Mouse (Mus musculus) layer of hippocampus, postnatal 36 days (tissue): Measurements from ENCODE around the gene Pln. TPM values are rescaled to one million over a fixed set of nuclear protein-coding genes. Genes with fewer than 3 reads are reported as not detected.

Source experiments
- DNase-seq, 2 experiments: peaks; one replicate each; pipeline ENCODE4 v3.0.0; 2022
- total RNA-seq, 2 experiments: library from RNA; stranded (reverse); gene quantifications; 2 replicates each; pipeline ENCODE4 v1.2.3; 2021

Gene Pln
- total RNA-seq, 2 experiments from 2014 or later, result 1.2 to 1.5 TPM

GRCm38 (mm10) chr10:53367265-53367664 is 29.8 kb downstream of the Pln start:
- no peak for DNase-seq

GRCm38 (mm10) chr10:53373885-53374578 is 36.6 kb downstream of the Pln start:
- DNase-seq, result no peak

GRCm38 (mm10) chr10:53377096-53377495 is 39.6 kb downstream of the Pln start:
- no peak for DNase-seq

- DNase-seq, result no peak
Observed at GRCm38 (mm10) chr10:53378296-53378695, 40.8 kb downstream of the Pln start.

- peak; percentile 48 to 51 for DNase-seq
Observed at GRCm38 (mm10) chr10:53378981-53379708, 41.7 kb downstream of the Pln start.

GRCm38 (mm10) chr10:53379709-53380106 is 42.2 kb downstream of the Pln start, which contains the start of gene Cep85l:
Gene Cep85l, minus strand, starts transcription at chr10:53379947.
- peak; percentile 90 to 91 for DNase-seq

- DNase-seq, result no peak
Observed at GRCm38 (mm10) chr10:53382696-53383365, 45.4 kb downstream of the Pln start.

- no peak for DNase-seq
Observed at GRCm38 (mm10) chr10:53384896-53385295, 47.4 kb downstream of the Pln start.

- DNase-seq, result no peak
Observed at GRCm38 (mm10) chr10:53385438-53385837, 48.0 kb downstream of the Pln start.

GRCm38 (mm10) chr10:53388227-53388920 is 50.9 kb downstream of the Pln start:
- no peak for DNase-seq

- DNase-seq, result no peak
Observed at GRCm38 (mm10) chr10:53394923-53395629, 57.6 kb downstream of the Pln start.

Other genes with a start within 250 kb of the Pln start
- 10 to 100 TPM; 23.6 to 24.6 TPM for gene Cep85l, start 42.3 kb downstream of the Pln start, total RNA-seq